Mouse (Mus musculus) right cerebral cortex, postnatal 14 days (tissue): ENCODE measurements around the gene Xpnpep2.

Source experiments
- DNase-seq: peaks from one replicate; pipeline ENCODE4 v3.0.0; 2022

Xpnpep2 gene

GRCm38 (mm10) chrX:48126903-48127476 is 18.5 kb downstream of the Xpnpep2 start:
- no peak for DNase-seq

- no peak for DNase-seq
Observed at GRCm38 (mm10) chrX:48127502-48128218, 19.1 kb downstream of the Xpnpep2 start.

- DNase-seq: no peak
Observed at GRCm38 (mm10) chrX:48129167-48129566, 20.6 kb downstream of the Xpnpep2 start.

GRCm38 (mm10) chrX:48136935-48137334 is 28.4 kb downstream of the Xpnpep2 start:
- no peak for DNase-seq

GRCm38 (mm10) chrX:48138011-48138410 is 29.5 kb downstream of the Xpnpep2 start:
- no peak for DNase-seq

GRCm38 (mm10) chrX:48138539-48139275 is 30.2 kb downstream of the Xpnpep2 start:
- no peak for DNase-seq

- no peak for DNase-seq
Observed at GRCm38 (mm10) chrX:48139368-48140285, 31.1 kb downstream of the Xpnpep2 start.

- DNase-seq: no peak
Observed at GRCm38 (mm10) chrX:48140286-48140877, 31.9 kb downstream of the Xpnpep2 start.

GRCm38 (mm10) chrX:48141481-48141880 is 33.0 kb downstream of the Xpnpep2 start:
- no peak for DNase-seq

- no peak for DNase-seq
Observed at GRCm38 (mm10) chrX:48143415-48144335, 35.1 kb downstream of the Xpnpep2 start.

- no peak for DNase-seq
Observed at GRCm38 (mm10) chrX:48146262-48146661, 37.7 kb downstream of the Xpnpep2 start, which contains the start of gene Sash3. Sash3 (plus strand) TSS chrX:48146436.

GRCm38 (mm10) chrX:48147226-48147625 is 38.7 kb downstream of the Xpnpep2 start:
- no peak for DNase-seq

- no peak for DNase-seq
Observed at GRCm38 (mm10) chrX:48147741-48148186, 39.2 kb downstream of the Xpnpep2 start.

- DNase-seq: no peak
Observed at GRCm38 (mm10) chrX:48152106-48152505, 43.6 kb downstream of the Xpnpep2 start.

- DNase-seq: no peak
Observed at GRCm38 (mm10) chrX:48153414-48153813, 44.9 kb downstream of the Xpnpep2 start.

- DNase-seq: no peak
Observed at GRCm38 (mm10) chrX:48153949-48154348, 45.4 kb downstream of the Xpnpep2 start.

- no peak for DNase-seq
Observed at GRCm38 (mm10) chrX:48155489-48155888, 47.0 kb downstream of the Xpnpep2 start.

GRCm38 (mm10) chrX:48157396-48157795 is 48.9 kb downstream of the Xpnpep2 start:
- no peak for DNase-seq

- no peak for DNase-seq
Observed at GRCm38 (mm10) chrX:48158229-48158919, 49.8 kb downstream of the Xpnpep2 start.

- DNase-seq: no peak
Observed at GRCm38 (mm10) chrX:48169892-48170291, 61.4 kb downstream of the Xpnpep2 start.
